9 mouse cellular contexts compared by ENCODE assay signal in the genomic region with DNA sequence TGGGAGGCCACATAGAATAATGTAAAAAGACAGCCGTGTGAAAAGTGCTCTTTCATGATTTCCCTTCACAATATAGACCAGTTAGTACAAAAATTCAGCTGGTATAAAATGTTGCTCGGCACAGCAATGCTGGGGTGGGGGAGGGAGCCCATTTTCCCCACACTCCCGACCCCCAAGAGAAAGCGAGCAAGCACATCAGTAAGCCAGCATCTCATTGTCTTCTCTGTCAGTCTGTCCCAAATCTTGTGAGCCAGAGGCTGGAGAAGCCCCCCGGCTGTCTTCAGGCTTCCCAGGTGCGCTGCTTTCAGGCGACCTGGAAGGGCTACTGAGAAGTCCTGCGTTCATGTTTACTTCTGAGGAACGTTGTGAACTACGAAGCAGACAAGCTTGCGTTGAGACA. TPM values are rescaled to one million over a fixed set of nuclear protein-coding genes. Genes with fewer than 3 reads are reported as not detected.
DNase-seq lines count a peak whose midpoint lies in the region; ATAC-seq and TF ChIP-seq lines count a peak whose summit lies in the region.
"Had no signal": no experiment of that assay in that cellular context is flagged by ENCODE, and none has a peak within 500 bp of the region (broad histone marks: within the 10 kb centered on the region; RNA-seq: fewer than 3 reads in every experiment).

No protein-coding gene starts in this region.

- TF ChIP-seq CTCF in cortical plate, adult 2 months (IDR thresholded peaks at IDR 0.05; ENCODE audit: extremely low read depth, insufficient read depth, low read length), result no peak

- intact Hi-C loops in heart, postnatal 10 days (cut with DNase I), result loop anchor here (2.0 to 5.0 kb wide), 2 partner anchors 176 to 282 kb away; no protein-coding TSS in a partner anchor

- peaks cover 11% of the 10 kb centered on the region for H3K27me3 ChIP-seq in heart, embryonic 16.5 days (ENCODE audit: control insufficient read depth, insufficient read depth, low read length)
- H3K27me3 ChIP-seq in forebrain, embryonic 15.5 days, result no peaks in the 10 kb centered on the region; the same call in 1 of the 2 replicates
- peaks cover 38% of the 10 kb centered on the region for H3K27me3 ChIP-seq in limb, embryonic 14.5 days (ENCODE audit: control insufficient read depth, insufficient read depth, low read length)
- H3K27me3 ChIP-seq: CH12.LX had no signal

- no peak for ATAC-seq in heart, embryonic 16.5 days (replicated peaks; ENCODE audit: extremely low read depth, insufficient read depth, low FRiP score)
- no peak for ATAC-seq in forebrain, embryonic 15.5 days (replicated peaks)
- ATAC-seq in limb, embryonic 14.5 days (ENCODE audit: low FRiP score, low read depth), result no peak
- ATAC-seq in megakaryocyte progenitor cell, adult 5-6 weeks (replicated peaks; ENCODE audit: poor library complexity), result no peak

- H3K4me3 ChIP-seq in heart, embryonic 16.5 days (ENCODE audit: low read length), result peak overlapping the region; percentile 76
- H3K4me3 ChIP-seq in cortical plate, adult 2 months (ENCODE audit: insufficient read depth, low read length), result peak overlapping the region; percentile 57
- H3K4me3 ChIP-seq in forebrain, embryonic 15.5 days, result peak overlapping the region; percentile 77
- no peak overlapping the region for H3K4me3 ChIP-seq in limb, embryonic 14.5 days (replicated peaks; ENCODE audit: low read length)

- no peaks in the 10 kb centered on the region for H3K9me3 ChIP-seq in heart, embryonic 16.5 days (replicated peaks; ENCODE audit: control insufficient read depth, low read length)
- no peaks in the 10 kb centered on the region for H3K9me3 ChIP-seq in forebrain, embryonic 15.5 days
- no peaks in the 10 kb centered on the region for H3K9me3 ChIP-seq in limb, embryonic 14.5 days (ENCODE audit: control insufficient read depth, low read length)

- peak overlapping the region; percentile 98 for H3K4me2 ChIP-seq in heart, embryonic 16.5 days (ENCODE audit: low read depth, low read length)
- peak overlapping the region; percentile 99 for H3K4me2 ChIP-seq in forebrain, embryonic 15.5 days (replicated peaks)
- peak overlapping the region; percentile 93; the same call in 1 of the 2 replicates for H3K4me2 ChIP-seq in limb, embryonic 14.5 days (replicated peaks; ENCODE audit: low read depth, low read length, severe bottlenecking)

- H3K4me1 ChIP-seq in heart, embryonic 16.5 days (ENCODE audit: control insufficient read depth, insufficient read depth, low read length), result peaks cover 19% of the 10 kb centered on the region
- H3K4me1 ChIP-seq in cortical plate, adult 2 months (ENCODE audit: control insufficient read depth, insufficient read depth, low read length), result 0 out of 2 replicates have a peak, but pooled peaks cover 2% of the 10 kb centered on the region
- H3K4me1 ChIP-seq in forebrain, embryonic 15.5 days, result peaks cover 25% of the 10 kb centered on the region
- H3K4me1 ChIP-seq in limb, embryonic 14.5 days (ENCODE audit: control insufficient read depth, insufficient read depth, low read length), result peaks cover 10% of the 10 kb centered on the region; the same call in 1 of the 2 replicates

- peak overlapping the region; percentile 31; the same call in 1 of the 2 replicates for H3K9ac ChIP-seq in heart, embryonic 16.5 days (ENCODE audit: low read length)
- H3K9ac ChIP-seq in forebrain, embryonic 15.5 days (replicated peaks), result peak overlapping the region; percentile 62; the same call in 1 of the 2 replicates
- no peak overlapping the region for H3K9ac ChIP-seq in limb, embryonic 14.5 days (ENCODE audit: low read depth, low read length, severe bottlenecking)

- no peak for TF ChIP-seq POLR2A in cortical plate, adult 2 months (IDR thresholded peaks at IDR 0.05; ENCODE audit: extremely low read depth, insufficient read depth, low read length)
- TF ChIP-seq POLR2A in limb, embryonic 14.5 days (IDR thresholded peaks at IDR 0.05; ENCODE audit: borderline replicate concordance, extremely low read depth, insufficient read depth, insufficient read length), result no peak

- no peaks in the 10 kb centered on the region for H3K36me3 ChIP-seq in heart, embryonic 16.5 days (ENCODE audit: control insufficient read depth, insufficient read depth)
- H3K36me3 ChIP-seq in forebrain, embryonic 15.5 days, result no peaks in the 10 kb centered on the region
- no peaks in the 10 kb centered on the region for H3K36me3 ChIP-seq in limb, embryonic 14.5 days (ENCODE audit: control insufficient read depth, insufficient read depth, low read length)

- WGBS in heart, embryonic 16.5 days, result 3% methylated on average over 11 of the region's 11 CpGs
- WGBS in forebrain, embryonic 15.5 days, result 3% methylated on average over 11 of the region's 11 CpGs
- WGBS in limb, embryonic 14.5 days, result 3% methylated on average over 11 of the region's 11 CpGs

- H3K27ac ChIP-seq in heart, embryonic 16.5 days (ENCODE audit: low read length), result no peak overlapping the region
- no peak overlapping the region for H3K27ac ChIP-seq in cortical plate, adult 2 months (ENCODE audit: insufficient read depth, low read length)
- H3K27ac ChIP-seq in forebrain, embryonic 15.5 days (replicated peaks), result no peak overlapping the region
- no peak overlapping the region for H3K27ac ChIP-seq in limb, embryonic 14.5 days (replicated peaks; ENCODE audit: low read depth, low read length)

- DNase-seq in heart, postnatal 10 days, result no peak
- no peak for DNase-seq in limb, embryonic 14.5 days (ENCODE audit: low spot score)
- DNase-seq in left cerebral cortex, adult 9 months (ENCODE audit: low spot score in 2 of 2), result no peak
- DNase-seq in left cerebral cortex, adult 8-10 months (ENCODE audit: low spot score in 2 of 2), result no peak

RNA-seq across cellular contexts. Expression of gene Mtus2, which starts 0.7 kb away (rescaled TPM):
- polyA plus RNA-seq in heart, embryonic 16.5 days (2015; fragmentation: Nextera tagmentation; extraction: Ambion mirVana), result 123 and 131 TPM in 2 replicates
- 100 to 1,000 TPM in 1 of 2 experiments, 10 to 100 TPM in 1; 88.3 to 114 TPM for total RNA-seq in heart, postnatal 10 days (2021)
- 22.5 and 24.5 TPM in 2 replicates for polyA plus RNA-seq in cortical plate, adult 2 months (2012; rRNA removed)
- polyA plus RNA-seq in forebrain, embryonic 15.5 days (2015; fragmentation: Nextera tagmentation; extraction: Ambion mirVana), result 16.9 and 20.0 TPM in 2 replicates
- polyA plus RNA-seq in limb, embryonic 14.5 days (2012; rRNA removed), result 3.0 and 3.2 TPM in 2 replicates
- polyA plus RNA-seq in limb, embryonic 14.5 days (2014; fragmentation: Nextera tagmentation; extraction: Ambion mirVana), result 5.5 and 6.8 TPM in 2 replicates
- total RNA-seq in megakaryocyte progenitor cell, adult 5-6 weeks (2015), result 0.62 and 2.8 TPM in 2 replicates
- total RNA-seq in megakaryocyte progenitor cell, adult 5-6 weeks (2017), result 0.51 and 3.7 TPM in 2 replicates
- total RNA-seq in left cerebral cortex, adult 8-10 months (2022), result 10 to 100 TPM; 36.6 to 43.1 (median 39.3) TPM
